Mouse (Mus musculus): Measurements from ENCODE around the gene Hs2st1.

DNA sequence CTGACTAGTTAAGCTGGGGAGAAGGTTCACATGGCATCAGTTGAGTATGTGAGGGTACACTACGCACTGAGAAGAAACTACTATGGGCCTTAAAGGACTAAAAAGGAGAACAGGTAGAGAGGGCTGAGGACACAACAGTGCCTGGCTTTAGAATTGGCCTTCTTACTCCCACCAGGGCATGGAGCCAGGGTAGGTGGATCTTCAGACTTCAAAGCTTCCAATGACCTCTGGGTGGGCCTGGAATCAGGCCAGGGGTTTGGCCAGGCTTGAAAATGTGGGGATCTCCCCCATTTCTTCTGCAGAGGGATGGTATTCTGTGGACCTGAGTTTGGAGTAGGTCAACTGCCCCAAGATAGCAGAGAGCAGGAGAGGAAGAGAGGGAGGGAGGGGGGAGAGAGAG lies 161.0 kb downstream of the Hs2st1 start:
- no peak for TF ChIP-seq POLR2A (IDR thresholded peaks at IDR 0.05; ENCODE audit: borderline replicate concordance, extremely low read depth, insufficient read depth, insufficient read length, poor library complexity, severe bottlenecking)
- TF ChIP-seq CTCF (IDR thresholded peaks at IDR 0.05; ENCODE audit: borderline replicate concordance, extremely low read depth, insufficient read depth, insufficient read length) = no peak

Measured in brain, embryonic 14.5 days (tissue).